Mouse (Mus musculus): ENCODE measurements at regions not wholly inside any gene's neighbourhood (a gene's known extent, or its start where the extent isn't known, plus 50 kb on each side); places are given as distances from the start of the nearest gene placed in this dataset.

GRCm38 (mm10) chr5:106557733-106558132 is 51.2 kb upstream of the Gm17304 start:
- Histone ChIP-seq H3K4me2 (no peak overlapping the region), H3K27me3 (peaks cover 62% of the 10 kb centered on the region), H3K27ac (no peak overlapping the region), H3K9ac (no peak overlapping the region), H3K36me3 (no peaks in the 10 kb centered on the region), H3K4me1 (peaks cover 12% of the 10 kb centered on the region), H3K4me3 (no peak overlapping the region), H3K9me3 (no peaks in the 10 kb centered on the region)
- no peak for ATAC-seq (ENCODE audit: insufficient number of reproducible peaks, insufficient read depth, low FRiP score, low TSS enrichment, low read depth)
- 55% methylated on average over 11 of the region's 11 CpGs for WGBS

GRCm38 (mm10) chr5:106539286-106539685 is 69.6 kb upstream of the Gm17304 start:
- H3K9me3 ChIP-seq = no peaks in the 10 kb centered on the region
- H3K9ac ChIP-seq = no peak overlapping the region
- H3K27ac ChIP-seq = no peak overlapping the region
- no peaks in the 10 kb centered on the region for H3K4me1 ChIP-seq
- no peak overlapping the region for H3K4me3 ChIP-seq
- H3K27me3 ChIP-seq = no peaks in the 10 kb centered on the region
- WGBS = 71% methylated on average over 6 of the region's 6 CpGs
- no peak for ATAC-seq (ENCODE audit: insufficient number of reproducible peaks, insufficient read depth, low FRiP score, low TSS enrichment, low read depth)
- no peaks in the 10 kb centered on the region for H3K36me3 ChIP-seq
- no peak overlapping the region for H3K4me2 ChIP-seq

- Histone ChIP-seq H3K9me3 (no peaks in the 10 kb centered on the region), H3K27me3 (no peaks in the 10 kb centered on the region), H3K27ac (no peak overlapping the region), H3K4me3 (no peak overlapping the region), H3K4me1 (no peaks in the 10 kb centered on the region), H3K9ac (no peak overlapping the region), H3K36me3 (no peaks in the 10 kb centered on the region), H3K4me2 (no peak overlapping the region)
- WGBS = 50% methylated on average over 6 of the region's 6 CpGs
- no peak for ATAC-seq (ENCODE audit: insufficient number of reproducible peaks, insufficient read depth, low FRiP score, low TSS enrichment, low read depth)
Observed at GRCm38 (mm10) chr5:106537153-106537552, 71.7 kb upstream of the Gm17304 start.

- Histone ChIP-seq H3K36me3 (no peaks in the 10 kb centered on the region), H3K9ac (no peak overlapping the region), H3K9me3 (no peaks in the 10 kb centered on the region), H3K27me3 (no peaks in the 10 kb centered on the region), H3K27ac (no peak overlapping the region), H3K4me1 (no peaks in the 10 kb centered on the region), H3K4me3 (no peak overlapping the region), H3K4me2 (no peak overlapping the region)
- ATAC-seq (ENCODE audit: insufficient number of reproducible peaks, insufficient read depth, low FRiP score, low TSS enrichment, low read depth) = no peak
- WGBS = 86% methylated on average over 5 of the region's 5 CpGs
Observed at GRCm38 (mm10) chr5:106536068-106536467, 72.8 kb upstream of the Gm17304 start.

- Histone ChIP-seq H3K9me3 (no peaks in the 10 kb centered on the region), H3K27ac (no peak overlapping the region), H3K36me3 (no peaks in the 10 kb centered on the region), H3K4me1 (no peaks in the 10 kb centered on the region), H3K9ac (no peak overlapping the region), H3K27me3 (no peaks in the 10 kb centered on the region), H3K4me3 (no peak overlapping the region), H3K4me2 (no peak overlapping the region)
- ATAC-seq (ENCODE audit: insufficient number of reproducible peaks, insufficient read depth, low FRiP score, low TSS enrichment, low read depth) = no peak
- 88% methylated on average over 8 of the region's 8 CpGs for whole genome bisulfite sequencing
Observed at GRCm38 (mm10) chr5:106528811-106529210, 70.8 kb upstream of the Barhl2 start.

- H3K4me3 ChIP-seq = no peak overlapping the region
- no peaks in the 10 kb centered on the region for H3K4me1 ChIP-seq
- no peak for ATAC-seq (ENCODE audit: insufficient number of reproducible peaks, insufficient read depth, low FRiP score, low TSS enrichment, low read depth)
- no peak overlapping the region for H3K27ac ChIP-seq
- no peak overlapping the region for H3K9ac ChIP-seq
- H3K9me3 ChIP-seq = no peaks in the 10 kb centered on the region
- no peaks in the 10 kb centered on the region for H3K36me3 ChIP-seq
- no peak overlapping the region for H3K4me2 ChIP-seq
- no peaks in the 10 kb centered on the region for H3K27me3 ChIP-seq
- WGBS = 77% methylated on average over 14 of the region's 14 CpGs
Observed at GRCm38 (mm10) chr5:106527364-106527985, 69.5 kb upstream of the Barhl2 start.

GRCm38 (mm10) chr5:106512423-106513089 is 54.6 kb upstream of the Barhl2 start:
- H3K4me3 ChIP-seq = no peak overlapping the region
- no peaks in the 10 kb centered on the region for H3K4me1 ChIP-seq
- 85% methylated on average over 7 of the region's 7 CpGs for WGBS
- no peak overlapping the region for H3K27ac ChIP-seq
- no peak overlapping the region for H3K9ac ChIP-seq
- H3K4me2 ChIP-seq = no peak overlapping the region
- H3K9me3 ChIP-seq = no peaks in the 10 kb centered on the region
- no peaks in the 10 kb centered on the region for H3K27me3 ChIP-seq
- H3K36me3 ChIP-seq = no peaks in the 10 kb centered on the region
- no peak for ATAC-seq (ENCODE audit: insufficient number of reproducible peaks, insufficient read depth, low FRiP score, low TSS enrichment, low read depth)

GRCm38 (mm10) chr5:106507901-106508300 is 49.9 kb upstream of the Barhl2 start:
- no peak for ATAC-seq (ENCODE audit: insufficient number of reproducible peaks, insufficient read depth, low FRiP score, low TSS enrichment, low read depth)
- H3K4me3 ChIP-seq = no peak overlapping the region
- no peaks in the 10 kb centered on the region for H3K27me3 ChIP-seq
- H3K27ac ChIP-seq = no peak overlapping the region
- no peaks in the 10 kb centered on the region for H3K9me3 ChIP-seq
- H3K9ac ChIP-seq = no peak overlapping the region
- no peaks in the 10 kb centered on the region for H3K36me3 ChIP-seq
- no peak overlapping the region for H3K4me2 ChIP-seq
- no peaks in the 10 kb centered on the region for H3K4me1 ChIP-seq
- WGBS = 72% methylated on average over 5 of the region's 5 CpGs
